Mouse (Mus musculus): Measurements from ENCODE around the gene Pheta2. TPM values are rescaled to one million over a fixed set of nuclear protein-coding genes. Genes with fewer than 3 reads are reported as not detected.
"Not testable (repeated sequence)": the region's sequence is repeated elsewhere in the genome, so short reads cannot be mapped to it uniquely, and the experiment has no call there.

The Pheta2 gene
- total RNA-seq, 2 experiments from 2014 or later: 3.5 to 3.7 TPM

- DNase-seq: no peak
Observed at GRCm38 (mm10) chr15:82372446-82372845, 33.7 kb downstream of the Pheta2 start.

- no peak for DNase-seq
Observed at GRCm38 (mm10) chr15:82372991-82373390, 34.2 kb downstream of the Pheta2 start.

GRCm38 (mm10) chr15:82374437-82374836, 35.7 kb downstream of the Pheta2 start:
- DNase-seq: no peak

- DNase-seq: no peak
Observed at GRCm38 (mm10) chr15:82375855-82376254, 37.1 kb downstream of the Pheta2 start.

- peak; percentile 44 for DNase-seq
Observed at GRCm38 (mm10) chr15:82376393-82377138, 37.8 kb downstream of the Pheta2 start.

GRCm38 (mm10) chr15:82377701-82378100, 39.0 kb downstream of the Pheta2 start:
- DNase-seq: no peak

GRCm38 (mm10) chr15:82378261-82379180, 39.8 kb downstream of the Pheta2 start:
- no peak for DNase-seq

- no peak for DNase-seq
Observed at GRCm38 (mm10) chr15:82379511-82379870, 40.7 kb downstream of the Pheta2 start.

- peak; percentile 76 for DNase-seq
Observed at GRCm38 (mm10) chr15:82379871-82380713, 41.4 kb downstream of the Pheta2 start, which contains the start of gene Cyp2d22. TSS of gene Cyp2d22 (minus strand) at chr15:82380260.

- DNase-seq: no peak
Observed at GRCm38 (mm10) chr15:82380714-82381062, 41.9 kb downstream of the Pheta2 start.

- no peak for DNase-seq
Observed at GRCm38 (mm10) chr15:82382441-82382840, 43.7 kb downstream of the Pheta2 start.

- no peak for DNase-seq
Observed at GRCm38 (mm10) chr15:82385729-82386128, 47.0 kb downstream of the Pheta2 start.

GRCm38 (mm10) chr15:82389916-82390315, 51.2 kb downstream of the Pheta2 start:
- DNase-seq: not testable (repeated sequence)

- not testable (repeated sequence) for DNase-seq
Observed at GRCm38 (mm10) chr15:82393922-82394321, 55.2 kb downstream of the Pheta2 start, which contains the start of gene Cyp2d11. TSS of gene Cyp2d11 (minus strand) at chr15:82394022.

Small RNA genes within 50 kb of the gene (microRNA-seq; reads per million reads assigned to microRNA genes)
- not detected for gene Mir7684

Other genes with a start within 250 kb of the Pheta2 start
- 1 to 10 TPM; 8.6 to 8.7 TPM for gene Ccdc134, start 211.0 kb upstream of the Pheta2 start, total RNA-seq (2021)
- gene Srebf2, start 191.8 kb upstream of the Pheta2 start, total RNA-seq (2021): 10 to 100 TPM; 44.6 to 47.5 TPM
- gene Shisa8, start 126.1 kb upstream of the Pheta2 start, total RNA-seq (2021): under 1 TPM; 0.12 to 0.45 TPM
- gene Tnfrsf13c, start 114.6 kb upstream of the Pheta2 start, total RNA-seq (2021): 1 to 10 TPM; 2.1 to 2.7 TPM
- 10 to 100 TPM; 11.7 to 12.0 TPM for gene Cenpm, start 94.2 kb upstream of the Pheta2 start, total RNA-seq (2021)
- gene 1500009C09Rik, start 86.5 kb upstream of the Pheta2 start, total RNA-seq (2021): under 1 TPM; 0.27 to 1.00 TPM
- gene Sept3, start 64.0 kb upstream of the Pheta2 start, total RNA-seq (2021): 1 to 10 TPM; 3.5 to 6.0 TPM
- gene Wbp2nl, start 40.0 kb upstream of the Pheta2 start, total RNA-seq (2021): under 1 TPM in 1 of 2 experiments, not detected in 1; 0.48 TPM
- 10 to 100 TPM; 57.0 to 62.5 TPM for gene Naga, start within 50 bp of the Pheta2 start, total RNA-seq (2021)
- gene Smdt1, start within 50 bp of the Pheta2 start, total RNA-seq (2021): 100 to 1,000 TPM; 159 to 168 TPM
- 100 to 1,000 TPM; 629 to 669 TPM for gene Ndufa6, start 15.4 kb downstream of the Pheta2 start, total RNA-seq (2021)
- 10 to 100 TPM; 32.2 to 35.4 TPM for gene Cyp2d22, start 41.3 kb downstream of the Pheta2 start, total RNA-seq (2021)
- gene Cyp2d11, start 55.1 kb downstream of the Pheta2 start, total RNA-seq (2021): under 1 TPM in 1 of 2 experiments, not detected in 1; 0.69 TPM
- 10 to 100 TPM; 28.6 to 68.7 TPM for gene Cyp2d10, start 68.3 kb downstream of the Pheta2 start, total RNA-seq (2021)
- 1 to 10 TPM; 5.8 to 9.9 TPM for gene Cyp2d9, start 94.5 kb downstream of the Pheta2 start, total RNA-seq (2021)
- under 1 TPM in 1 of 2 experiments, not detected in 1; 0.27 TPM for gene Cyp2d12, start 216.1 kb downstream of the Pheta2 start, total RNA-seq (2021)

All from adrenal gland, postnatal 10 days (tissue).